Comparison of ENCODE assay signal across 13 mouse cellular contexts in genomic region chr1:164449626-164450025, GRCm38 (mm10). TPM values are rescaled to one million over a fixed set of nuclear protein-coding genes. Genes with fewer than 3 reads are reported as not detected.
DNase-seq lines count a peak whose midpoint lies in the region; ATAC-seq and TF ChIP-seq lines count a peak whose summit lies in the region.
"Had no signal": no experiment of that assay in that cellular context is flagged by ENCODE, and none has a peak within 500 bp of the region (broad histone marks: within the 10 kb centered on the region; RNA-seq: fewer than 3 reads in every experiment).

No protein-coding gene starts in this region.

- peak overlapping the region; percentile 63 for H3K27ac ChIP-seq in gastrocnemius, adult 2 months
- no peak overlapping the region for H3K27ac ChIP-seq in kidney, embryonic 14.5 days (ENCODE audit: low read depth, low read length)
- H3K27ac ChIP-seq in intestine, embryonic 15.5 days: no peak overlapping the region
- H3K27ac ChIP-seq in liver, embryonic 15.5 days (replicated peaks): no peak overlapping the region
- H3K27ac ChIP-seq: embryonic facial prominence, embryonic 12.5 days; limb, embryonic 15.5 days; midbrain, embryonic 13.5 days had no signal

- no peak overlapping the region for H3K4me2 ChIP-seq in kidney, embryonic 14.5 days (replicated peaks; ENCODE audit: low read depth, low read length)
- H3K4me2 ChIP-seq in intestine, embryonic 15.5 days (replicated peaks): no peak overlapping the region
- H3K4me2 ChIP-seq in liver, embryonic 15.5 days: no peak overlapping the region
- H3K4me2 ChIP-seq: embryonic facial prominence, embryonic 12.5 days; limb, embryonic 15.5 days; midbrain, embryonic 13.5 days had no signal

- no peak for DNase-seq in gastrocnemius, adult 2 months
- DNase-seq in gastrocnemius, postnatal 36 days: no peak
- peak; percentile 78 to 79 for DNase-seq in kidney, adult 8-10 months
- no peak for DNase-seq in cerebellum, postnatal 4 days (ENCODE audit: low spot score in 2 of 2)
- DNase-seq in thymus, postnatal 0 days (ENCODE audit: low spot score): no peak
- DNase-seq: B cell, adult 2 months; lung, postnatal 4 days had no signal

- peaks cover 11% of the 10 kb centered on the region for H3K36me3 ChIP-seq in kidney, embryonic 14.5 days (ENCODE audit: control insufficient read depth, insufficient read depth, low read length)
- peaks cover 4% of the 10 kb centered on the region for H3K36me3 ChIP-seq in intestine, embryonic 15.5 days
- 0 out of 2 replicates have a peak, but pooled peaks cover 4% of the 10 kb centered on the region for H3K36me3 ChIP-seq in liver, embryonic 15.5 days (replicated peaks)
- H3K36me3 ChIP-seq: embryonic facial prominence, embryonic 12.5 days; limb, embryonic 15.5 days had no signal

- H3K4me3 ChIP-seq in gastrocnemius, adult 2 months: no peak overlapping the region
- H3K4me3 ChIP-seq in kidney, embryonic 14.5 days (ENCODE audit: low read length): no peak overlapping the region
- H3K4me3 ChIP-seq in intestine, embryonic 15.5 days (replicated peaks): no peak overlapping the region
- no peak overlapping the region for H3K4me3 ChIP-seq in liver, embryonic 15.5 days (replicated peaks)
- H3K4me3 ChIP-seq: embryonic facial prominence, embryonic 12.5 days; limb, embryonic 15.5 days; midbrain, embryonic 13.5 days had no signal

- H3K9ac ChIP-seq in kidney, embryonic 14.5 days (ENCODE audit: low read depth, low read length): no peak overlapping the region
- H3K9ac ChIP-seq in intestine, embryonic 15.5 days: no peak overlapping the region
- no peak overlapping the region for H3K9ac ChIP-seq in liver, embryonic 15.5 days
- H3K9ac ChIP-seq: embryonic facial prominence, embryonic 12.5 days; limb, embryonic 15.5 days; midbrain, embryonic 13.5 days had no signal

- TF ChIP-seq CTCF in gastrocnemius, adult 2 months (IDR thresholded peaks at IDR 0.05): no peak

- intact Hi-C loops in gastrocnemius, adult 2 months (cut with DNase I): no loop called here
- intact Hi-C loops in gastrocnemius, postnatal 36 days (cut with DNase I): no loop called here

- H3K4me1 ChIP-seq in kidney, embryonic 14.5 days (ENCODE audit: control insufficient read depth, insufficient read depth, low read length): peaks cover 1% of the 10 kb centered on the region; the same call in 1 of the 2 replicates
- H3K4me1 ChIP-seq in intestine, embryonic 15.5 days (replicated peaks): peaks cover 13% of the 10 kb centered on the region
- H3K4me1 ChIP-seq in liver, embryonic 15.5 days (replicated peaks): peaks cover 17% of the 10 kb centered on the region

- no peak for ATAC-seq in kidney, embryonic 14.5 days (ENCODE audit: low FRiP score, low TSS enrichment)
- ATAC-seq in intestine, embryonic 15.5 days: 0 out of 2 replicates have a peak, but pooled peaks have one; percentile 27
- 0 out of 2 replicates have a peak, but pooled peaks have one; percentile 18 for ATAC-seq in liver, embryonic 15.5 days (ENCODE audit: insufficient read depth)
- ATAC-seq: midbrain, embryonic 13.5 days had no signal

- H3K9me3 ChIP-seq in kidney, embryonic 14.5 days (ENCODE audit: control insufficient read depth, low read length): no peaks in the 10 kb centered on the region
- no peaks in the 10 kb centered on the region for H3K9me3 ChIP-seq in intestine, embryonic 15.5 days
- no peaks in the 10 kb centered on the region for H3K9me3 ChIP-seq in liver, embryonic 15.5 days (replicated peaks)
- H3K9me3 ChIP-seq: embryonic facial prominence, embryonic 12.5 days; limb, embryonic 15.5 days; midbrain, embryonic 13.5 days had no signal

- H3K27me3 ChIP-seq in kidney, embryonic 14.5 days (ENCODE audit: control insufficient read depth, insufficient read depth, low read length): no peaks in the 10 kb centered on the region
- H3K27me3 ChIP-seq in intestine, embryonic 15.5 days (replicated peaks): no peaks in the 10 kb centered on the region
- peaks cover 2% of the 10 kb centered on the region; the same call in 1 of the 2 replicates for H3K27me3 ChIP-seq in liver, embryonic 15.5 days
- H3K27me3 ChIP-seq: midbrain, embryonic 13.5 days had no signal

- 88% methylated on average over 8 of the region's 8 CpGs for WGBS in kidney, embryonic 14.5 days
- WGBS in intestine, embryonic 15.5 days: 78% methylated on average over 8 of the region's 8 CpGs
- WGBS in liver, embryonic 15.5 days (ENCODE audit: insufficient replicate concordance): 72% methylated on average over 8 of the region's 8 CpGs

RNA-seq across cellular contexts. Expression of gene Atp1b1, which starts 8.5 kb away (rescaled TPM):
- total RNA-seq in gastrocnemius, adult 2 months (2021): 100 to 1,000 TPM; 115 to 262 TPM
- 100 to 1,000 TPM; 131 to 188 TPM for total RNA-seq in gastrocnemius, postnatal 36 days (2021)
- polyA plus RNA-seq in kidney, embryonic 14.5 days (2014; fragmentation: Nextera tagmentation; extraction: Ambion mirVana): 80.2 and 86.4 TPM in 2 replicates
- polyA plus RNA-seq in intestine, embryonic 15.5 days (2015; fragmentation: Nextera tagmentation; extraction: Ambion mirVana): 203 TPM in 2 replicates
- polyA plus RNA-seq in liver, embryonic 15.5 days (2015; fragmentation: Nextera tagmentation; extraction: Ambion mirVana): 13.5 and 15.7 TPM in 2 replicates
- polyA plus RNA-seq in thymus, postnatal 0 days (2015; fragmentation: Nextera tagmentation; extraction: Ambion mirVana): 53.7 and 60.1 TPM in 2 replicates

Comparison
In these comparisons a context has a peak if more than half of its experiments do, and no peak if none do; other contexts are left out.
1. DNase-seq: peak in kidney, adult 8-10 months (2 of 2); none in gastrocnemius, adult 2 months (single experiment), gastrocnemius, postnatal 36 days (0 of 2), cerebellum, postnatal 4 days (0 of 2) and thymus, postnatal 0 days (single experiment).